Mouse (Mus musculus): ENCODE measurements around the gene Tmem132c. TPM values are rescaled to one million over a fixed set of nuclear protein-coding genes. Genes with fewer than 3 reads are reported as not detected.
A peak's percentile ranks its signal among the peaks of the same experiment; 100 is the strongest.
"Not testable (repeated sequence)": the region's sequence is repeated elsewhere in the genome, so short reads cannot be mapped to it uniquely, and the experiment has no call there.

Gene Tmem132c
- total RNA-seq, 2 experiments from 2014 or later: 0.18 to 0.22 TPM

GRCm38 (mm10) chr5:127336908-127337265 lies 95.3 kb downstream of the Tmem132c start:
- intact Hi-C loops (cut with DNase I): no loop called here

GRCm38 (mm10) chr5:127339016-127339435 lies 97.4 kb downstream of the Tmem132c start:
- intact Hi-C loops (cut with DNase I): no loop called here
- DNase-seq: no peak

More at GRCm38 (mm10) chr5:127336908-127337265, 95.3 kb downstream of the Tmem132c start:
- no peak for DNase-seq

DNA sequence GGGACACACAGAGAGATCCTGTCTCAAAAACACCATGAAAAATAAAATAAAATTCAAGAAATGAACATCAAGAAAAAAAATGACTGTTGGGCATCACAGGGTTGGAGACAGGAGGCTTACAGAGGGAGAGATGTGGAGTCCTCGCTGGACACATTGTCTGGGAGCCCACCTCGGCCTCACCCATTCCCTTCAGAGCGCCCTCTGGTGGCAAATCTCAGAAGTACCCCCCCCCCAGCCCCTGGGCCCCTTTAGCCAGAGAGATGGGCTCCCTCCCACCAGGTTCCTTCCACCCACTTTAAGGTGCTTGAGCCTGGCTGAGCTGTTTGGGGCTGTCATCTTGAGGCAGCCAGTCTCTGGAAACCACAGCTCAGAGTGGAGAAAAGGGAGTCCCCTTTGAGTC lies 99.5 kb downstream of the Tmem132c start:
- DNase-seq: no peak
- intact Hi-C loops (cut with DNase I): loop anchor here (5.0 kb wide), 1 partner anchor 104 kb away; no protein-coding TSS in a partner anchor

DNA sequence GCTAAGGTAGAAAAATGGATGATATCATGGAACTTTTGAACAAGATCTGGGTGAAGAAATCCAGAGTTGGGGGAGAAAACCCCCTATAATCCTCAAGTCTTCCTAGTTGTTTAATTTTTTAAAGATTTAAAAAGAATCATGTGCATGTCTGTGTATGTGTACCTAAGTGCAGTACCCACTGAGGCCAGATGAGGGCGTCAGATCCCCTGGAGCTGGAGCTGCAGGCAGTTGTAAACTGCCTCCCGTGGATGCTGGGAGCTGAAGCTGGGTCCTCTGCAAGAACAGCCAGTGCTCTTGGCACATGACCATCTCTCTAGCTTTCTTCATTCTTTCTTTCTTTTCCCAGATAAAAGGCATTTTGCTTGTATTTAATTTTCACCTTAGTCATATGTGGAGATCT lies 103.1 kb downstream of the Tmem132c start:
- intact Hi-C loops (cut with DNase I): loop anchor here (5.0 kb wide), 1 partner anchor 107 kb away; no protein-coding TSS in a partner anchor
- DNase-seq: no peak

GRCm38 (mm10) chr5:127346364-127346763 lies 104.8 kb downstream of the Tmem132c start:
- DNase-seq: no peak

GRCm38 (mm10) chr5:127347053-127347748 lies 105.6 kb downstream of the Tmem132c start:
- intact Hi-C loops (cut with DNase I): no loop called here
- DNase-seq: no peak

More at GRCm38 (mm10) chr5:127346364-127346763, 104.8 kb downstream of the Tmem132c start:
- intact Hi-C loops (cut with DNase I): no loop called here

DNA sequence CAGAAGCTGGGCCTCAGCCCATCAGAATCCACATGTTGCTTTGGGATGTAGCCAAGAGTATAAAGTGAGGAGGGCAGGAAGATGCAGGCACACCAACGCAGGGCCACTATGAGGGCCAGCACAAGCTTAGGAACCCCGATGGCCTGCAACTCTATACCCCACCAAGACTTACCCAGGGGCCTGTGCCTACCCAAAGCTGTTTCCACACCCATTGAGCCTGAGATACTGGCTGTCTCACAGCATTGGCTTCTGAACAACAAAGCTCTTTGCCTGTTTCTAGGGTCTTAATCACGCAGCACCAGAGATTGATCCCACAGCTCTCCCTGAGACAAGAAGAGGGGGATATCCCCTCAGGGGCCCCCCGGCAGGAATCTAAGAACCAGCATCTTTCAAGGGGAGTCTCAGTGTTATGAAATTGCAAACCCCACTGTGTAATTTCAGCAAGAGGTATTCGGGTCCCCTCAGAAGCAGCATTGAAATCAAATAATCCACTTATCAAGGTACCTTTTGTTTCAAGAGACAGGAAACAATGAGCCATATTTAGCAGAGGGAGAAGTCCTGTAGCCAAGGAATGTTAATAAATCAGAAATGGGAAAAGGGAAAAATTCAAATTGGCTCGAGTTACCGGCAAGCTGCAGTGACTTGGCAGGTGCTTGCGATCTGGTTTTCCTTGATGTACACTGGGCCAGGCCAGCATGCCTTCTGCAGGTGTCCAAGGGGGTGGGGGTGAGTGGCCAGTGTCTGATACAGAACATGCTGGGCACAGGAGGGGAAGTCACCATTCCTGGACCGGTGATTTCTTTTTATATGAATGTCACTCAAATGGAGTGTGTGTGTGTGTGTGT lies 107.8 kb downstream of the Tmem132c start:
- intact Hi-C loops (cut with DNase I): no loop called here
- DNase-seq: no peak

GRCm38 (mm10) chr5:127353002-127353401 lies 111.4 kb downstream of the Tmem132c start:
- DNase-seq: no peak
- intact Hi-C loops (cut with DNase I): no loop called here

DNA sequence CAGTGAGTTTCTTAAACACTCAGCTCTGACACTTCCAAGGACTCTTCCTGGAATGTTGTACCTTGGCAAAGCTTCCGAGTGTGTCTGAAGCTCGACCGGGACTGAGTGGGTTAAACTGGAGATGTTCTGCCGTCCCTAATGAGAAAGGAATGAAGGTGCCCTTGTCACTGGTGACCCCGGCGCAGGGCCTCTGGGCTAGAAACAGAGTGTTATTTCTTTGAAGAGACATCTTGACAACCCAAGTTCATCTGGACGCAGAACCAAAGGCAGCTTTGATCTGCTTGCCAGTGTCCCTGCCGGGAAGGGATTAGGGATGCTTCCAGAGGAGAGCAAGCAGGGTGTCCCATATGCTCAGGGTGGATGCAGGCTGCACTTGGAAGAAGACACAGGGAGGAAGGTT lies 114.2 kb downstream of the Tmem132c start:
- intact Hi-C loops (cut with DNase I): no loop called here

DNA sequence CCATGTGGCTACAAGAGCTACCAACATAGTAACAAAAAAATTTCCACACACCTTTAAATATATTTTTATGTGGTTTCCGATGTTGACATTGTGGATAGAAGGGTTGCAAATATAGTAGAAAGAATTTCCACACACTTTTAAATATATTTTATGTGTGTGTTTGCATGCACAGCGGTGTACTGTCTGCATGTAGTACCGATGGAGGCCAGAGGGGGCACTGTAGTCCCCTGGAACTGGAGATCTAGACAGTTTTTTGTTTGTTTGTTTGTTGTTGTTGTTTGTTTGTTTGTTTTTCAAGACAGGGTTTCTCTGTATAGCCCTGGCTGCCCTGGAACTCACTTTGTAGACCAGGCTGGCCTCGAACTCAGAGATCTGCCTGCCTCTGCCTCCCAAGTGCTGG lies 116.3 kb downstream of the Tmem132c start:
- intact Hi-C loops (cut with DNase I); DNase-seq: not testable (repeated sequence)

More for the DNA sequence above, 114.2 kb downstream of the Tmem132c start:
- no peak for DNase-seq

- DNase-seq: no peak
- intact Hi-C loops (cut with DNase I): no loop called here
Measured at GRCm38 (mm10) chr5:127361145-127361544, 119.5 kb downstream of the Tmem132c start.

DNA sequence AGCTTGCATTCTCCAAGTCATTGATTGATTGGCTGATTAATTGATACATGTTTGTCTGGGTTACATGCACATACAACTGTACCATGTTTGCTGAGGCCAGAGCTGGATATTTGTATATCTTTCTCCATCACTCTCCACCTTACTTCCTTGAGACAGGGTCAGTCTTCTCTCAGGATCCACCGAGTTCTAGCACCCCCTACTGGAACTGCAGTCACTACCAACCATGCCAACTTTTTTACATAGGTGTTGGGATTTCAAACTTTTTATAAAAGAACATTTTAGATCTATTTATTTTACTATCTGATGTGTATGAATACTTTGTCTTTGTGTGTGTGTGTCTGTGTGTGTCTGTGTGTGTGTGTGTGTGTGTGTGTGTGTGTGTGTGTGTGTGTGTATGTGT lies 123.5 kb downstream of the Tmem132c start:
- DNase-seq: no peak
- intact Hi-C loops (cut with DNase I): no loop called here

DNA sequence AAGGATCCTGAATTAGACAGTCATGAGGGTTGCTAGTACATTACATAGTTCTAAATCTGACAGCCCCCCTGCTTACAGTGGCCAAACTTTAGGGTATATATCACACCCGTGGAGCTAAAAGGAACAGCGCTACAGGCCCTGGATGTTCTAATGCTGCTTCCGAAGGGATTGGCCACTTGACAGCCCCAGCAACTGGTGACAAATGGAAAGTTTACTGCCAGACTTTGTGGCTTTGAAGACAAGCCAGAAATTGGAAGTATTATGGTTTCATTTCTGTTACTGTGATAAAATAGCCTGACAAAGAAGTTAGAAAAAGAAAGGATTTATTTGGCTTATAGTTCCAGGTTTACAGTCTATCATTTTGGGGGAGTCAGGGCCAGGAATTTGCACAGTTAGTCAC lies 126.6 kb downstream of the Tmem132c start:
- DNase-seq: no peak
- intact Hi-C loops (cut with DNase I): no loop called here

- no peak for DNase-seq
- intact Hi-C loops (cut with DNase I): no loop called here
Measured at GRCm38 (mm10) chr5:127369812-127370211, 128.2 kb downstream of the Tmem132c start.

DNA sequence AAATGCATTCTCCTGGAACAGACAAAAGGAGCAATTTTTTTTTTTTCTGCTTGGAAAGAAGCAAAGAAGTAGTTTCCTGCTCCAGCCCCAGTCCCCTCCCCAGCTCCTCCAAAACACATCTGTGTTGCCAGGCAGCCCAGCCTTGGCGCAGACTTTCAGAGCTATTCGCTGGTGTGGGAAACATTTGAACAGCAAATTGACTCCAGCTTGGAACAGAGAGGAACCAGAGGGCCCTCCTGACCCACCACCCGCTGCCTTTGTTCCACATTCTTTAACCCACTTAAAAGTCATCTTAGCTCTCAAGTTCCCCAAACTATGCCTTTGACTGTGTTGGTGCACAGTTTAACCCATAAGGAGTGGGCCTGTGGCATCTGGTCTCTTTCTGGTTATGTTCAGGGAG lies 128.9 kb downstream of the Tmem132c start:
- intact Hi-C loops (cut with DNase I): no loop called here
- DNase-seq: peak; percentile 18 to 38

GRCm38 (mm10) chr5:127374251-127374650 lies 132.6 kb downstream of the Tmem132c start:
- intact Hi-C loops (cut with DNase I): no loop called here
- peak; percentile 10 to 19 for DNase-seq

GRCm38 (mm10) chr5:127375654-127376053 lies 134.0 kb downstream of the Tmem132c start:
- no peak for DNase-seq
- intact Hi-C loops (cut with DNase I): no loop called here

GRCm38 (mm10) chr5:127378521-127378920 lies 136.9 kb downstream of the Tmem132c start:
- no peak for DNase-seq
- intact Hi-C loops (cut with DNase I): no loop called here

DNA sequence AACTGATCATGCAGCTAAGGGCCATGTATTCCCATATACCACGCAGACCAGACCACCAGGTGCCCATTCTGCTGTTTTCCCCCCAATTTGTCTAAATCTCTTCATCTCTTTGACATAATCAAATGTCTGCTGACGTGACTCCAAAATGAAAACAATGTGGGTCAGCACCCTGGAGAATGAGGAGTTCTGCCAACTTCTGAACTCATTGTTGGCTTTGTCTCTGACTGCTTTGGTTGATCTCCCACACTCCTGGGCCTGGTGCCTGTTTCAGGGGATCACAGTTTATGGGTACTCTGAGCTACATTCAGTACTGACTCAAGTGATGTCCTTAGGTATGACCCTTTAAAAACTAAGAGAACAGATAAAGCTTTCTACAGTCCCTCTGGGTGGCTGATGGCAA lies 137.7 kb downstream of the Tmem132c start:
- intact Hi-C loops (cut with DNase I): no loop called here
- peak in 1 of 2 experiments; percentile 27 for DNase-seq

DNA sequence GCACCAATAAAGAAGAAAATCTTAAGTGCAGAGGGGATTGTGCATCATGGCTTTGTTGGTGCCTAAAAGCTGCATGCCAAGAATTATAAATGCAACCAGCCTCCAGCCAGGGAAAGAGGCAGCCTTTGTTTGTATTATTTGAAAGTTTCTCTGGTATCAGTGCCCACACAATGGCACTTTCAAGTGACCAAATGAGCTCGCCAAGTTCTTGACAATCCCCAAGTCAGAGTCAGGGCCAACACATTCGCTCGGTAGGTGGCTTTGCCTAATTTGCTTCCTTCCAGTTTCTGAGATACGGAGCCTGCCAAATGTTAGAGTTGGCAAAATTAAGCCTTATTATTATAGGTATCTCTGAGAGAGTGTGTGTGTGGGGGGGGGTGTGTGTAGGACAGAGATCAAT lies 139.6 kb downstream of the Tmem132c start:
- intact Hi-C loops (cut with DNase I): no loop called here
- no peak for DNase-seq

GRCm38 (mm10) chr5:127382571-127382970 lies 141.0 kb downstream of the Tmem132c start:
- no peak for DNase-seq
- intact Hi-C loops (cut with DNase I): no loop called here

- no peak for DNase-seq
- intact Hi-C loops (cut with DNase I): no loop called here
Measured at GRCm38 (mm10) chr5:127391187-127391586, 149.6 kb downstream of the Tmem132c start.

Data from gastrocnemius, postnatal 36 days (tissue).